In genomic region chr3:115819401-115820138, GRCm38 (mm10) we compare ENCODE assay signal across 10 mouse cellular contexts.
DNase-seq lines count a peak whose midpoint lies in the region; ATAC-seq and TF ChIP-seq lines count a peak whose summit lies in the region.
"Had no signal": no experiment of that assay in that cellular context is flagged by ENCODE, and none has a peak within 500 bp of the region (broad histone marks: within the 10 kb centered on the region; RNA-seq: fewer than 3 reads in every experiment).

No protein-coding gene starts in this region.

- no peak for TF ChIP-seq POLR2A in MEL (IDR thresholded peaks at IDR 0.05; ENCODE audit: control insufficient read depth in 1 of 2, insufficient read depth in 1 of 2, low read depth in 1 of 2, low read length in 2 of 2, poor library complexity in 1 of 2)

- TF ChIP-seq CTCF in MEL (IDR thresholded peaks at IDR 0.05 in 2 of 3, conservative IDR thresholded peaks at IDR 0.05 in 1 of 3; ENCODE audit: control insufficient read depth in 1 of 3, insufficient read depth in 1 of 3, low read depth in 2 of 3, low read length in 3 of 3, poor library complexity in 1 of 3, severe bottlenecking in 1 of 3) = no peak

- peak overlapping the region; percentile 45 for H3K4me2 ChIP-seq in heart, embryonic 14.5 days (ENCODE audit: low read length)
- H3K4me2 ChIP-seq in liver, embryonic 15.5 days = peak overlapping the region; percentile 48
- H3K4me2 ChIP-seq in forebrain, embryonic 12.5 days = no peak overlapping the region

- peaks cover 81% of the 10 kb centered on the region for H3K4me1 ChIP-seq in megakaryocyte, embryonic 14.5 days
- H3K4me1 ChIP-seq in MEL (ENCODE audit: control insufficient read depth in 1 of 2, insufficient read depth in 2 of 2, low read length in 2 of 2) = peaks cover 16 to 35% of the 10 kb centered on the region in 2 experiments
- peaks cover 31 to 61% of the 10 kb centered on the region in 2 experiments for H3K4me1 ChIP-seq in heart, embryonic 14.5 days (ENCODE audit: control insufficient read depth in 2 of 2, insufficient read depth in 2 of 2, low read length in 2 of 2)
- H3K4me1 ChIP-seq in liver, embryonic 15.5 days (replicated peaks) = peaks cover 38% of the 10 kb centered on the region
- no peaks in the 10 kb centered on the region; the same call in 1 of the 2 replicates for H3K4me1 ChIP-seq in forebrain, embryonic 12.5 days

- H3K4me3 ChIP-seq in megakaryocyte, embryonic 14.5 days (replicated peaks) = peak overlapping the region; percentile 88
- peak overlapping the region; percentile 29 to 52 for H3K4me3 ChIP-seq in MEL (ENCODE audit: control insufficient read depth in 1 of 2, insufficient read depth in 1 of 2, low read depth in 2 of 2, low read length in 2 of 2)
- H3K4me3 ChIP-seq in heart, embryonic 14.5 days (ENCODE audit: control insufficient read depth in 1 of 2, insufficient read depth in 1 of 2, low read depth in 1 of 2, low read length in 2 of 2) = no peak overlapping the region
- H3K4me3 ChIP-seq in liver, embryonic 15.5 days (replicated peaks) = no peak overlapping the region
- H3K4me3 ChIP-seq in forebrain, embryonic 12.5 days (replicated peaks) = no peak overlapping the region

- H3K9ac ChIP-seq in MEL (ENCODE audit: control insufficient read depth, low read depth, low read length, poor library complexity, severe bottlenecking) = peak overlapping the region; percentile 32
- no peak overlapping the region; the same call in 1 of the 2 replicates for H3K9ac ChIP-seq in heart, embryonic 14.5 days (ENCODE audit: low read length)
- H3K9ac ChIP-seq in liver, embryonic 15.5 days = no peak overlapping the region
- no peak overlapping the region for H3K9ac ChIP-seq in forebrain, embryonic 12.5 days

- H3K27me3 ChIP-seq in megakaryocyte, embryonic 14.5 days (replicated peaks) = no peaks in the 10 kb centered on the region
- H3K27me3 ChIP-seq in MEL (ENCODE audit: control insufficient read depth in 1 of 2, insufficient read depth in 2 of 2, low read length in 2 of 2) = no peaks in the 10 kb centered on the region
- no peaks in the 10 kb centered on the region for H3K27me3 ChIP-seq in heart, embryonic 14.5 days (ENCODE audit: control insufficient read depth, insufficient read depth, low read length)
- H3K27me3 ChIP-seq in liver, embryonic 15.5 days = no peaks in the 10 kb centered on the region
- no peaks in the 10 kb centered on the region for H3K27me3 ChIP-seq in forebrain, embryonic 12.5 days

- peak; percentile 91 to 97 for TF ChIP-seq EP300 in MEL (IDR thresholded peaks at IDR 0.05; ENCODE audit: low read depth in 1 of 2, low read length in 2 of 2)

- H3K36me3 ChIP-seq in megakaryocyte, embryonic 14.5 days (replicated peaks; ENCODE audit: low read length) = no peaks in the 10 kb centered on the region
- H3K36me3 ChIP-seq in MEL (ENCODE audit: control insufficient read depth in 1 of 2, insufficient read depth in 2 of 2, low read length in 2 of 2) = peaks cover 0 to 31% of the 10 kb centered on the region in 2 experiments; a peak in 2 of 4 replicates
- no peaks in the 10 kb centered on the region for H3K36me3 ChIP-seq in heart, embryonic 14.5 days (ENCODE audit: control insufficient read depth, insufficient read depth, low read length)
- no peaks in the 10 kb centered on the region for H3K36me3 ChIP-seq in liver, embryonic 15.5 days (replicated peaks)
- H3K36me3 ChIP-seq in forebrain, embryonic 12.5 days (replicated peaks) = no peaks in the 10 kb centered on the region

- WGBS in heart, embryonic 14.5 days = 5% methylated on average over 7 of the region's 7 CpGs
- WGBS in liver, embryonic 15.5 days (ENCODE audit: insufficient replicate concordance) = 7% methylated on average over 7 of the region's 7 CpGs
- WGBS in forebrain, embryonic 12.5 days = 79% methylated on average over 7 of the region's 7 CpGs

- H3K9me3 ChIP-seq in megakaryocyte, embryonic 14.5 days = no peaks in the 10 kb centered on the region
- no peaks in the 10 kb centered on the region for H3K9me3 ChIP-seq in MEL (replicated peaks; ENCODE audit: insufficient read depth, low read length)
- no peaks in the 10 kb centered on the region for H3K9me3 ChIP-seq in heart, embryonic 14.5 days (ENCODE audit: control insufficient read depth, low read length)
- no peaks in the 10 kb centered on the region for H3K9me3 ChIP-seq in liver, embryonic 15.5 days (replicated peaks)
- H3K9me3 ChIP-seq in forebrain, embryonic 12.5 days = no peaks in the 10 kb centered on the region

- DNase-seq in MEL (ENCODE audit: low read depth, low spot score) = peak; percentile 79
- no peak for DNase-seq in gastrocnemius, postnatal 36 days

- no peak for ATAC-seq in megakaryocyte, adult 5-6 weeks (ENCODE audit: poor library complexity, severe bottlenecking)
- peak; percentile 83 for ATAC-seq in heart, embryonic 14.5 days (ENCODE audit: insufficient number of reproducible peaks, insufficient read depth, low FRiP score, low read depth)
- peak; percentile 25; the same call in 1 of the 2 replicates for ATAC-seq in liver, embryonic 15.5 days (ENCODE audit: insufficient read depth)
- no peak for ATAC-seq in erythroid progenitor cell, adult 5-6 weeks (replicated peaks; ENCODE audit: low FRiP score, poor library complexity, severe bottlenecking)
- ATAC-seq in forebrain, embryonic 12.5 days (ENCODE audit: low FRiP score) = no peak
- ATAC-seq: forebrain, embryonic 16.5 days; intestine, postnatal 0 days had no signal

- intact Hi-C loops in gastrocnemius, postnatal 36 days (cut with DNase I) = no loop called here

- no peak for TF ChIP-seq RAD21 in MEL (IDR thresholded peaks at IDR 0.05; ENCODE audit: low read depth, low read length)

- H3K27ac ChIP-seq in MEL (ENCODE audit: control insufficient read depth, low read depth, low read length) = peak overlapping the region; percentile 41
- peak overlapping the region; percentile 85 to 89 for H3K27ac ChIP-seq in heart, embryonic 14.5 days (replicated peaks in 1 of 2; ENCODE audit: control insufficient read depth in 1 of 2, insufficient read depth in 1 of 2, low read depth in 2 of 2, low read length in 2 of 2)
- H3K27ac ChIP-seq in liver, embryonic 15.5 days (replicated peaks) = no peak overlapping the region
- H3K27ac ChIP-seq in forebrain, embryonic 12.5 days = no peak overlapping the region

- H3K79me2 ChIP-seq in MEL (ENCODE audit: control insufficient read depth, insufficient read depth, low read length, poor library complexity) = no peaks in the 10 kb centered on the region

TF ChIP-seq in MEL, 35 proteins besides CTCF, POLR2A, EP300 and RAD21 (continues in another document):
- TF ChIP-seq ETS1 (IDR thresholded peaks at IDR 0.05; ENCODE audit: low read depth, low read length) (peak; percentile 82), GABPA (IDR thresholded peaks at IDR 0.05; ENCODE audit: low read depth, low read length) (no peak), NRF1 (IDR thresholded peaks at IDR 0.05; ENCODE audit: insufficient read depth, low read depth, low read length, poor library complexity, severe bottlenecking) (no peak), SMC3 (IDR thresholded peaks at IDR 0.05; ENCODE audit: low read depth, low read length) (no peak), ELF1 (IDR thresholded peaks at IDR 0.05; ENCODE audit: low read depth, low read length) (no peak), E2F4 (IDR thresholded peaks at IDR 0.05; ENCODE audit: borderline replicate concordance, low read depth, low read length) (no peak), GATA1 (IDR thresholded peaks at IDR 0.05; ENCODE audit: low read depth, low read length) (peak; percentile 95), USF2 (IDR thresholded peaks at IDR 0.05; ENCODE audit: borderline replicate concordance in 1 of 2, insufficient read depth in 1 of 2, low read depth in 1 of 2, low read length in 2 of 2) (no peak), SIN3A (IDR thresholded peaks at IDR 0.05; ENCODE audit: low read length) (peak; percentile 68), MYB (IDR thresholded peaks at IDR 0.05; ENCODE audit: low read depth, low read length) (no peak), MEF2A (IDR thresholded peaks at IDR 0.05; ENCODE audit: extremely low read depth, insufficient replicate concordance, low read depth, low read length, poor library complexity, severe bottlenecking) (no peak), RCOR1 (IDR thresholded peaks at IDR 0.05; ENCODE audit: low read depth, low read length) (peak; percentile 89), MAZ (IDR thresholded peaks at IDR 0.05; ENCODE audit: low read depth, low read length) (peak; percentile 63; the same call in 1 of the 2 replicates), CHD1 (IDR thresholded peaks at IDR 0.05; ENCODE audit: low read depth, low read length) (no peak), MXI1 (IDR thresholded peaks at IDR 0.05; ENCODE audit: low read depth, low read length) (no peak), NELFE (IDR thresholded peaks at IDR 0.05; ENCODE audit: low read depth, low read length) (no peak), HCFC1 (IDR thresholded peaks at IDR 0.05; ENCODE audit: low read depth, low read length) (no peak), CHD2 (IDR thresholded peaks at IDR 0.05; ENCODE audit: low read length) (peak; percentile 15; the same call in 1 of the 2 replicates), KAT2A (conservative IDR thresholded peaks at IDR 0.05; ENCODE audit: low read depth, low read length) (no peak), ZMIZ1 (IDR thresholded peaks at IDR 0.05; ENCODE audit: low read depth, low read length) (no peak), JUND (IDR thresholded peaks at IDR 0.05; ENCODE audit: low read depth, low read length) (no peak), USF1 (IDR thresholded peaks at IDR 0.05; ENCODE audit: low read depth, low read length) (no peak), TCF12 (IDR thresholded peaks at IDR 0.05; ENCODE audit: low read depth, low read length) (peak; percentile 94), BHLHE40 (IDR thresholded peaks at IDR 0.05; ENCODE audit: borderline replicate concordance, low read depth, low read length) (peak; percentile 62; the same call in 1 of the 2 replicates), POLR2AphosphoS5 (IDR thresholded peaks at IDR 0.05; ENCODE audit: borderline replicate concordance, low read depth, low read length) (no peak), MAX (IDR thresholded peaks at IDR 0.05; ENCODE audit: low read length) (no peak), ZKSCAN1 (IDR thresholded peaks at IDR 0.05; ENCODE audit: low read depth, low read length) (no peak), MYC (IDR thresholded peaks at IDR 0.05; ENCODE audit: low read depth, low read length) (peak; percentile 64; the same call in 1 of the 2 replicates), ZNF384 (IDR thresholded peaks at IDR 0.05; ENCODE audit: low read depth, low read length) (peak; percentile 54), TAL1 (IDR thresholded peaks at IDR 0.05; ENCODE audit: low read length) (peak; percentile 91), POLR2AphosphoS2 (IDR thresholded peaks at IDR 0.05; ENCODE audit: low read length) (no peak), MAFK (IDR thresholded peaks at IDR 0.05; ENCODE audit: borderline replicate concordance, low read depth, low read length) (no peak), UBTF (IDR thresholded peaks at IDR 0.05; ENCODE audit: borderline replicate concordance, insufficient read depth, low read depth, low read length) (no peak)

Comparison
In these comparisons a context has a peak if more than half of its experiments do, and no peak if none do; other contexts are left out.
1. H3K4me3 ChIP-seq: peak in megakaryocyte, embryonic 14.5 days (single experiment) and MEL (2 of 2); none in heart, embryonic 14.5 days (0 of 2), liver, embryonic 15.5 days (single experiment) and forebrain, embryonic 12.5 days (single experiment).
2. ATAC-seq: peak in heart, embryonic 14.5 days (single experiment) and liver, embryonic 15.5 days (single experiment); none in megakaryocyte, adult 5-6 weeks (single experiment), erythroid progenitor cell, adult 5-6 weeks (single experiment) and forebrain, embryonic 12.5 days (single experiment).
3. H3K27ac ChIP-seq: peak in MEL (single experiment) and heart, embryonic 14.5 days (2 of 2); none in liver, embryonic 15.5 days (single experiment) and forebrain, embryonic 12.5 days (single experiment).